Mouse (Mus musculus): ENCODE results near the gene Rps27l. TPM values are rescaled to one million over a fixed set of nuclear protein-coding genes. Genes with fewer than 3 reads are reported as not detected.

The Rps27l gene
- 43.3 and 54.1 TPM in 2 replicates for polyA plus RNA-seq (2012; rRNA removed)

DNA sequence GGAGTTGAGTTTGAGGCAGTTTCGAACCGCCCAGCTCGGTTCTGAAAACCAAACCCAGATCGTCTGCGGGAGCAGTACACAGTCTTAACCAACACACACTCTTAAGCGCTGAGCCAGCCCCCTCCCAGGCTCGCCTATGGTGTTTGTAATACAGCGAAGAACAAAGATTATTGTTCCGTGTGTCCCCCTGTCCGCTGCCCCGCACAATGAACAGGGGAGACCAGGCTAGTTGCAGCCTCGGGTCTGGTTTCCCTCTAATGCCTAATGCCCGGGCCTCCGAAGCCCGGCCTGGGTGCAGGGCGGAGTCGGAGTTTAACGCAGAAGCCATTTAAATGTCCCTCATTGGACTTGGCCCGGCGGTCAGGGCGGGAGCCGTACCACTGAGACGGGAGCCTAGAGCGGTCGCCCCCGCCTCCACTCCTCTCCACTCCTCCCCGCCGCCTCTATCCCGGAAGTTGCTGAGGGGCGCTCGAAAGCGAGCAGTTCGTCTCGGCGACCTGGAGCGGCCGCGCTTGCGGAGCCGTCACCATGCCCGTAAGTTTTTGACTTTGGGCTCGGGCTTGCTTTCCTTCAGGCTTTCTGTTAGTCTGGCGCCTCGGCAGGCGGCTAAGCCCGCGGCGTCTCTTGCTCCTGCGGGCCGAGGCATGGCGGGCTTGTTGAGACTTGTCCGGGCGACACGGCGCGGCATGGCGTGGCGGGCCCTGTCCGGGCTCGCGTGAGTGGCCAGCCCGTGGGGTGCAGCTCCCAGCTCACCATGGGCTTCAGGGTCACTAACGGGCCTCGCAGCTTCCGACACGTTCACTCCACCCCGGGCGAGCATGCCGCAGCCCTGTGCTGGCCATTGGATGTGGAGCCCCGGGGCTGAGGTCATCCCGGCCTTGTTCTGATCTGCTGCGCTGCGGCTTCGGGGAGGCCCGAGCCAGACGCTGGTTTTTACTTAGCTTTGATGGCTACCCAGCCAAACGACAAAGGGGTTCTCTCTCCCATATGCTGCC lies at the start of gene Rps27l:
Rps27l (plus strand) TSS at position 440 of the 995 bp plus-strand sequence.
- Histone ChIP-seq H3K27ac (ENCODE audit: insufficient read depth, low read length) (peak within 1 kb of the TSS; percentile 43), H3K4me1 (ENCODE audit: control insufficient read depth, insufficient read depth, low read length) (peaks cover 2% of the 10 kb centered on the region; the same call in 1 of the 2 replicates), H3K4me3 (ENCODE audit: insufficient read depth, low read length) (peak within 1 kb of the TSS; percentile 53)
- TF ChIP-seq POLR2A (IDR thresholded peaks at IDR 0.05; ENCODE audit: extremely low read depth, insufficient read depth, low read length) (peak; percentile 62; the same call in 1 of the 2 replicates), CTCF (IDR thresholded peaks at IDR 0.05; ENCODE audit: extremely low read depth, insufficient read depth, low read length) (no peak)

DNA sequence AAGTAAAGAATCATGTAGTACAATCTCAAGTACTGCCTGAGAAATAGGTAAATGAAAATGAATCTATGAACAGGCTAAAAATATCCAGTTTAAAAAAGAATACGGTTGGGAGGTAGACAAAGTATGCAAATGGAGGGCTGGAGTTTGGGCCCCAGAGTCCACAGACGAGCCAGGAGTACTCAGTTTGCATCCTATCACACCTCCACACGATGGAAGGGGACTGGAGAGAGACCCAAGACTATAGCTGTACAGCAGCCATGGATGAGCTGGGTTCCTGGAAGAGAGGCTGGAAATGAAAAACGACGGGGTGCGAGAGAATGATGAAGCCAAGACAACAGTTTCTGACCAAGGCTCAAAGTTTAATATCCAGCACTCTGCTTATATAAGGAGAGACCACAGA lies 48.9 kb upstream of the Rps27l start:
- H3K27ac ChIP-seq (ENCODE audit: insufficient read depth, low read length) = no peak overlapping the region
- no peaks in the 10 kb centered on the region; the same call in none of the 2 replicates for H3K4me1 ChIP-seq (ENCODE audit: control insufficient read depth, insufficient read depth, low read length)
- TF ChIP-seq POLR2A (IDR thresholded peaks at IDR 0.05; ENCODE audit: extremely low read depth, insufficient read depth, low read length) (no peak), CTCF (IDR thresholded peaks at IDR 0.05; ENCODE audit: extremely low read depth, insufficient read depth, low read length) (no peak)
- H3K4me3 ChIP-seq (ENCODE audit: insufficient read depth, low read length) = no peak overlapping the region

DNA sequence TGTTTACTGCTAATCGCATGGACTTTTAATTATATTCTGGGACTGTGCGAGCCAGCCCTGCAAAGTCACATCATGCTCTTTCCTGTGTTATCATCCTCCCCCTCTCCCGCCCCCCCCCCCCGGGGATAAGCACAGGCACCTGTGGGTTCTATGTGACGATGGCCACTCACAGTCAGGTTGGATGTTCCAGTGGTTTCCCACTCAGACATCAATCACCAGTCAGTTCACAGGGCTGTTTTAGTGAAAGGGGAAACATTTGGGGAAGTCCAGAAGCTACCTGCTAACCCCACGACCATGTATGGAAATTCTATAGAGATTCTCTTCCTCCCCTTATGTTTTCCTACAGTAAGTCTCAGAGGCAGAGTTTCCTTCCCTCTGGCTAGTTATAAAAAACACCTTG lies 48.0 kb upstream of the Rps27l start:
- Histone ChIP-seq H3K27ac (ENCODE audit: insufficient read depth, low read length) (no peak overlapping the region), H3K4me1 (ENCODE audit: control insufficient read depth, insufficient read depth, low read length) (no peaks in the 10 kb centered on the region; the same call in none of the 2 replicates), H3K4me3 (ENCODE audit: insufficient read depth, low read length) (no peak overlapping the region)
- TF ChIP-seq POLR2A (IDR thresholded peaks at IDR 0.05; ENCODE audit: extremely low read depth, insufficient read depth, low read length) (no peak), CTCF (IDR thresholded peaks at IDR 0.05; ENCODE audit: extremely low read depth, insufficient read depth, low read length) (no peak)

DNA sequence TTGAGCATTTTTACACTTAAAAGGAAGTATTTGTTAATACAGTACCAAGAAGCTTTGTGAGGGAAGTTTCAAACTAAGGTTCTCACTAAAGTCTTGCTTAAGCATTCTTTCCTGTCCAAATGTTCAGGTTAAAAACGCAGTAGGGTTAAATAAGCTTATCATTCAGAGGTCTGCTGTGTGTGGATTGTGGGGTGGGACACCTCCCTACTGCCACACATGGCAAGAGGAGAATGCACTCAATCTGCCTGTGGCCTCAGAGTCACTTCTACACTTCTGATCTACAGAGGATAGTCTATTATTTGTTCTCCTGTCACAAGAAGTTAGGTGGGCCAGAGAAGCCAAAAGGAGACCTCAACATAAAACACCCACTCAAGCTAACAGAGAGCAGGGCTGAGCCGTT lies 46.8 kb upstream of the Rps27l start:
- Histone ChIP-seq H3K4me1 (ENCODE audit: control insufficient read depth, insufficient read depth, low read length) (no peaks in the 10 kb centered on the region; the same call in none of the 2 replicates), H3K4me3 (ENCODE audit: insufficient read depth, low read length) (no peak overlapping the region), H3K27ac (ENCODE audit: insufficient read depth, low read length) (no peak overlapping the region)
- no peak for TF ChIP-seq CTCF (IDR thresholded peaks at IDR 0.05; ENCODE audit: extremely low read depth, insufficient read depth, low read length)

DNA sequence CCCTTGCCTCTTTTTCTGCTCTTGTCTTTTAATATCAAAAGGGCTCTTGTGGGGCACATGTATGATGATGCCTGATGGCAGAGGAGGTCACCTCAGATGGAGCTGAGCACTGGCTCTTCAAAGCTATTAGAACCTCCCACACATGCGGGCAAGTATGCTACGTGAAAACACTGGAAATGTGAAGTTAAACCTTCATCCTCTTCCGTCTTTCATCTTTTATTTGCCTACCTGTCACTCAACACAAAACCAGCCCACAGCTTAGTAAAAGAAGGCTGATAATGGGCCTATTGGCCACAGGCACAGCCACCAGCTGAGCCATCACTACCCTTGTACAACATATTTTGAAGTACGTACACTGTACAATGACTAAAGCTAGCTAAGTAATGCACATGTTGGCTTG lies 46.4 kb upstream of the Rps27l start:
- Histone ChIP-seq H3K27ac (ENCODE audit: insufficient read depth, low read length) (no peak overlapping the region), H3K4me1 (ENCODE audit: control insufficient read depth, insufficient read depth, low read length) (no peaks in the 10 kb centered on the region; the same call in none of the 2 replicates), H3K4me3 (ENCODE audit: insufficient read depth, low read length) (no peak overlapping the region)
- TF ChIP-seq POLR2A (IDR thresholded peaks at IDR 0.05; ENCODE audit: extremely low read depth, insufficient read depth, low read length) (no peak), CTCF (IDR thresholded peaks at IDR 0.05; ENCODE audit: extremely low read depth, insufficient read depth, low read length) (no peak)

DNA sequence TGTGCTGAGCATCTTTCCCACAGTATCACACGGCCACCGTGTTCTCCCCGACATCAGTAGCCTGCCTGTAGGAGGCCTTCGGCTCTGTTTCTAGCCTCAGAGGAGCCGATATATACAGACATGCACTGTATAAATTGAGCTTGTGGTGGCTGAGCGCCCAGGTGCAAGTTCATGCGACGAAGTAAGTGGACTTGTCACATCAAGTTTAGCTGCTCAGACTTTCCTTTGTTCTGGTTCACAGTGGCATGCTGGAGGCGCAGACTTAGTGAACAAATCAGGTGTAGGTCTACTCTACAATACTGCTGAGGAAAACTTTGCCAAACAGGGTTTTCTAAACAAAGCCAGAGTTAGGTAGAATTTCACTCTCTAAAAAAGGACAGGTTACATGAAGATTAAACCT lies 39.9 kb upstream of the Rps27l start:
- Histone ChIP-seq H3K27ac (ENCODE audit: insufficient read depth, low read length) (no peak overlapping the region), H3K4me1 (ENCODE audit: control insufficient read depth, insufficient read depth, low read length) (no peaks in the 10 kb centered on the region), H3K4me3 (ENCODE audit: insufficient read depth, low read length) (no peak overlapping the region)
- TF ChIP-seq CTCF (IDR thresholded peaks at IDR 0.05; ENCODE audit: extremely low read depth, insufficient read depth, low read length) (no peak), POLR2A (IDR thresholded peaks at IDR 0.05; ENCODE audit: extremely low read depth, insufficient read depth, low read length) (no peak)

DNA sequence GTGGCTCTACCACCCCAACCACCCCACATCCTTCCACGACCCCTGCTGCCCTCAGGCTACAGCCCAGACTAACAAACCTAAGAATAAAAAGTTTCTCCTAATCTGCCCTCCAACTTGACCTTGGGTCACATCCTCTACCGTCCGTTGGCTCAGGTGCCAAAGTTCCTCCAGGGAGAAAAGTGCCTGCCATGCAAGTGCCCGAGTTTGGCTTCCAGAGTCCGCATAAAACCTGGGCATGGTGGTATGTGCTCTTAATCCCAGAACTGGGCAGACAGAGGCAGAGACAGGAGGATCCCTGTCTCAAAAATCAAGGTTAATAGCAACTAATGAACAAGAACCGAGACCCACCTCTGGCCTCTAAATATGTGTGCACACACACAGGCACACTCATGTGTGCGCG lies 38.8 kb upstream of the Rps27l start:
- H3K4me1 ChIP-seq (ENCODE audit: control insufficient read depth, insufficient read depth, low read length) = 0 out of 2 replicates have a peak, but pooled peaks cover 1% of the 10 kb centered on the region
- no peak overlapping the region for H3K27ac ChIP-seq (ENCODE audit: insufficient read depth, low read length)
- TF ChIP-seq CTCF (IDR thresholded peaks at IDR 0.05; ENCODE audit: extremely low read depth, insufficient read depth, low read length) (no peak), POLR2A (IDR thresholded peaks at IDR 0.05; ENCODE audit: extremely low read depth, insufficient read depth, low read length) (no peak)
- H3K4me3 ChIP-seq (ENCODE audit: insufficient read depth, low read length) = no peak overlapping the region

DNA sequence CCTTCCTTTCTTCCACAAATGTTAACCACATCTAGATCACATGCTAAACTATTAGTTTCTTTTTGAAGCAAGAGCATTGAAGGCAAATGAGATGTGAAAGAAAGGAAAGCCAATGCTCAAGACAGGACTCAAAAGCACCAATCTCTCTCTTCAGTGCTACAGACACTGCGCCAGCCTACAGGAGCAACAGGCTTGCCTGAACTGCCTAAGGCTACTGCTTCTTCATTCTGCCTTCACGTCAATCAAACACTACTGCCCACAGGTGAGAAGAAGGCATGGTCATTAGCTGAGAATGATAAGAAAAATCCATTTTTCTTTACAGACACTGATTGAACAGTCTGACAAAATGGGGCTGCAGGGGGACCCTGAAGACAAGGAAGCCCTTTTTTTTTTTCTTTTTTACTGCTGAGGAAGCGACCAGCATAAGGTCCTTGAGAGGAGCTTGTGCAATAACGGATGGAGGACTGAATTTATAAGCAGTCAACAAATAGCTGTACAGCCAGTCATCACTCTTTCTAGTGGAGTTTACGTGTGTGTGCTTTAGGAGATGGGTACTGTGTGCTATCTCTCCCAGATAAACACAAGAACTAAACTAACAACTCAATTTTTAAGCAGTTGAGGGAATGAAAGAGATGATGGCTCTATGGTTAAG lies 38.0 kb upstream of the Rps27l start:
- H3K4me1 ChIP-seq (ENCODE audit: control insufficient read depth, insufficient read depth, low read length) = peaks cover 3% of the 10 kb centered on the region; the same call in 1 of the 2 replicates

DNA sequence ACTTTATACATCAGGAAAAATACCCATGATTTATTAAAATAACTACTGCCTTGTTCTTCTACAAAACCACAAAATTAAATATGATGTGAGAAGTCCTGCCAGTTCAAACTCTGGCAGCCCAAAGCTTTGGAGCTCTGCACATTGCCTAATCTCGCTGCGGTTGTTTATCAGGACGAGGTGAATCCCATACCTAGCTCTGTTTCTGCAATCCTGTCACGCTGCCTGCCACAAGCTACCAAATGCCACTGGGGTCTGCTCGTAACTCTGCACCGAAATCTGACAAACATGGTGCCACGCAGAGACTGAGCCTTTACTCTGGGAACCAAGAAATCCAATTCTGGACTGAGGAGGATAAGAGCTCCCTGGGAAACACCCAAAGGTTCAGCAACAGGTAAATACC lies 36.0 kb upstream of the Rps27l start:
- H3K4me3 ChIP-seq (ENCODE audit: insufficient read depth, low read length) = no peak overlapping the region
- H3K4me1 ChIP-seq (ENCODE audit: control insufficient read depth, insufficient read depth, low read length) = peaks cover 3% of the 10 kb centered on the region; the same call in 1 of the 2 replicates
- TF ChIP-seq POLR2A (IDR thresholded peaks at IDR 0.05; ENCODE audit: extremely low read depth, insufficient read depth, low read length) = no peak
- no peak for TF ChIP-seq CTCF (IDR thresholded peaks at IDR 0.05; ENCODE audit: extremely low read depth, insufficient read depth, low read length)
- H3K27ac ChIP-seq (ENCODE audit: insufficient read depth, low read length) = no peak overlapping the region

More for the DNA sequence above, 38.0 kb upstream of the Rps27l start:
- H3K27ac ChIP-seq (ENCODE audit: insufficient read depth, low read length) = no peak overlapping the region
- TF ChIP-seq POLR2A (IDR thresholded peaks at IDR 0.05; ENCODE audit: extremely low read depth, insufficient read depth, low read length) (no peak), CTCF (IDR thresholded peaks at IDR 0.05; ENCODE audit: extremely low read depth, insufficient read depth, low read length) (no peak)
- no peak overlapping the region for H3K4me3 ChIP-seq (ENCODE audit: insufficient read depth, low read length)
